Mouse (Mus musculus) neural tube, embryonic 10.5 days (tissue): Measurements from ENCODE around the gene Zfp952.
A peak's percentile ranks its signal among the peaks of the same experiment; 100 is the strongest.
"Not testable (repeated sequence)": the region's sequence is repeated elsewhere in the genome, so short reads cannot be mapped to it uniquely, and the experiment has no call there.

Experiments
- DNase-seq: peaks from one replicate; pipeline ENCODE4 v3.0.0-alpha.2; 2017; ENCODE audit warnings: low spot score; ENCODE audit errors: extremely low spot score

The Zfp952 gene

GRCm38 (mm10) chr17:32992699-32993474, at the start of gene Zfp952:
TSS of gene Zfp952 (plus strand) at chr17:32993129.
- DNase-seq: peak; percentile 78

- no peak for DNase-seq
Observed at GRCm38 (mm10) chr17:32943661-32944060, 49.3 kb upstream of the Zfp952 start.

GRCm38 (mm10) chr17:32944402-32945035, 48.4 kb upstream of the Zfp952 start:
- no peak for DNase-seq

DNA sequence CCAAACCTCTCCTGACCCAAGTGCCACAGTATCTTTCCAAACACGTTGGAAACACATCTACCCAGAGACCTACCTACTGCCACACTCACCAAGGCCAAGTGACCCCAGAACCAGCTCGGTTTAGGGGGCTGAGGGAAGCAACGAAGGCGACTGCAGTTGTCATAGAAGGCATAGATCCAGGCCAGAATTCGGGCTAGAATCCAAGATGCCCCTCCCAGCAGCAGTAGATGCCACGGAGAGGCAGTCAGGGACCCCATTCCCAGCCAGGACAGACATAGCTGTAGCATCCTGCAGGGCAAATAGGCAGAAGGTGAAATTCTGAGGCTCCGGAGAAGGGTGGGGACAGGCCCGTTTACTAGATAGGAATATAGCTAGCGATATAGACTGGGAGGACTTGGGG, 46.2 kb upstream of the Zfp952 start:
- no peak for DNase-seq

DNA sequence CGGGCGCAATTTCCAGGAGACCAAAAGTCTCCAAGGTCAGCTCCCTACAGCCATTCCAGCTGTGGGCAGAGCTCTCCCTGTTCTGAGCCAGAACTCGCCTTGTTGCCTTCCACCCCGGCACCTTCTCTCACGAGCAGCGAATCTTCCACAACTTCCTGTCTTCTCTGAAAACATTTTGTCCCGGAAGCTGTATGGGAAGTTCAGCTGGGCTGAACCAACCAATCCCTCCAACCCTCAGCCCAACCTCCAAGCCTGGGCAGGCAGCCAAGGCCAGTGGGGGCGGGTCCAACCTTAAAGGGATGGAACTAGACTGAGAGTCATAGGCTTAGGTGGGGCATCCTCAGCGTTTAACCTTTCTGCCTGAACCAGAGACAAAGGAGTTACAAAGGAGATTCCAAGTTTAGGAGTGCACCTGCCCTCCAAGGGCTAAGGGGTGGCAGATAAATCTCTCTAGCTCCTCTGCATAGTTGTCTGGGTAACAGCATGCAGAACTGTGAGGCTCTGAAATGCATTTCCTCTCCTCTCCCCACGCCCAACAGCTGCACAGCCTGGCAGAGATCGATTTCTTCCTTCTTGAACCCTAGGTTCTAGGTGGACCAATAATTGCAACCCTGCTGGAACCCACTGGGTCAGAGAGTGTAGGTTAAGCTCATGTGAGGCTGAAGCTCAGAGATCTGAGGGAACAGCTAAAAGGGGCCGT, 45.6 kb upstream of the Zfp952 start, which contains the start of gene Cyp4f13:
Gene Cyp4f13 (minus strand): TSS at position 188 of the 700 bp plus-strand sequence.
- DNase-seq: peak; percentile 40

- DNase-seq: no peak
Observed at GRCm38 (mm10) chr17:32950136-32950535, 42.8 kb upstream of the Zfp952 start.

DNA sequence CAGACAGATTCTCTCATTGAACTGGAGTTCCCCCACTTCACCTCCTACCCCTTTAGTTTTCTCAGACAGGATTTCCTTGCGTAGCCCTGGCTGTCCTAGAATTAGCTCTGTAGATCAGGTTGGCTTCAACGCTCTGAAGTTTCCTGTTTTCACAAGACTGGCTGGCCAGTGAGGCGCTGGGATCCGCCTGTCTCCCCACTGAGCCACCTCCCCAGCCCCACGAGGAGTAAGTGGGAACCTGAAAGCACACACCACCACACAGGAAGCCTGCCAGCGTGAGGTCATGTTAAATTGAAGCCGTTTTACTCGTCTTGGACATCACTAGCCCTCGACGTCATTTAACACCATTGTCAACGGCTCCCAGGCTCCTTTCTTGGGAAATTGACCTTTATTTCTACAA, 41.9 kb upstream of the Zfp952 start:
- no peak for DNase-seq

DNA sequence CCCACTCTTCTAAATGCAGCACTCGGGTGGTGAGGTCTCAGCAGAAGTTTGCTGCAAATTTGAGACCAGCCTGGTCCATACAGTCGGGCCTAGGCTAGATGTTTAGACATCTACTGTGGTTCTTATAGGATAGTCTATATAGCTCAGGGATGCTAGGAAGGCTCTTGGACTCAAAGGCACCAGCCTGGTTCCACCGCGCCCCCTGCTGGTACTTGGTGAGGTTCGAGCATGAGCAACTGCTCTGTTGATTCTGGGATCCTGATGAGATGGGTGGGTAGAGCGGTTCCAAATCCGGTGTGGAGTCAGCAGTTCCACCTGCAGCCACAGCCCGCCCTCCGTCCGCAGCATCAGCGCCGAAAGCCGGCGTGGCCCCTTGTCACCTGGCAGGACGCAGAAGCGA, 41.5 kb upstream of the Zfp952 start:
- DNase-seq: peak; percentile 56

- DNase-seq: no peak
Observed at GRCm38 (mm10) chr17:32965253-32965622, 27.7 kb upstream of the Zfp952 start.

- DNase-seq: peak; percentile 94
Observed at GRCm38 (mm10) chr17:32965623-32966290, 27.2 kb upstream of the Zfp952 start, which contains the start of gene Zfp472. TSS of gene Zfp472 (plus strand) at chr17:32965814.

GRCm38 (mm10) chr17:32981361-32981760, 11.6 kb upstream of the Zfp952 start:
- no peak for DNase-seq

DNA sequence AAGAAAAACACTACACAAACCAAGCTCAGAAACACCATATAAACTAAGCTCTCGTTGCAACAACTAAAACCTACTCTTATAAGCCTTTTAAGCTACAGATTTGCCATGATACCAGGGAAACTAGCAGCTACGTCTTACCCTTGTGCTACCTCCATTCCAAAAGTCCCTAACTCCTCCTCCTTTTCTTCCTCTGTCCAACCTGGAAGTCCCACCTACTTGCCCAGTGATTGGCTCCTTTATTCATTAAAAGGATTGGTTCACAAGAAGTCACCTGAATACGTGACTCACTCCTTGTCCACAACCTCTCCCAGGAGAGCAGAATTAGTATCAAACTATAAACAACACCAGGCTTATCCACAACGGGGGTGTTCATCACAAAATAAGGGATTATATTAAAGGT, 6.6 kb upstream of the Zfp952 start:
- DNase-seq: no peak

DNA sequence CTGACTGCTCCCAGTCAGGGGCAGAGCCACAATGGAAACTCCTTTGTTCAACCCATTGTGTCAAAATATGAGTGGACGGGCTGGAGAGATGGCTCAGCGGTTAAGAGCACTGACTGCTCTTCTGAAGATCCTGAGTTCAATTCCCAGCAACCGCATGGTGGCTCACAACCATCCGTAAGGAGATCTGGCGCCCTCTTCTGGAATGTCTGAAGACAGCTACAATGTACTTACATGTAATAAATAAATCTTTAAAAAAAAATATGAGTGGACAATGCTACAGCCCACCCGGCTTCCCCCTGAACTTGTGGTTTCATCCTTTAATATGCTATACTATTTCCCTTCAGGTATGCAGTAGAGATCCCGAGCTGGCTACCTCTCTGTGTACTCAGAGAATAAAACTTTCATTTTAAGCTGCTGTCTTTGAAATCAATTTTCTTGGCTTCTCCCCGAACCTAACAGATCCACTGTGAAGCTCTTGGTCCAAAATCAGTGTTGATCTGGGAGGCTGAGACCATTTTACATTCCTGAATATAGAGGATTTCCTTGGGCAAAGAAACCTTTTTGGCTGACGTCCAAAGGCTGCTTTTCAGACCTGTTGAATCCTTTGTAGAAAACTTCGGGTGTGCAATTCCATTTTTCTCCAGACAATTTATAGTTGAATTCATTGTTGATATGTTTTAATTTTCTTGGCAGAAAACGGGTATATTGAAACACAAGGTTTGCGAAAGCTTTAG, 797 bp upstream of the Zfp952 start:
- no peak for DNase-seq

DNA sequence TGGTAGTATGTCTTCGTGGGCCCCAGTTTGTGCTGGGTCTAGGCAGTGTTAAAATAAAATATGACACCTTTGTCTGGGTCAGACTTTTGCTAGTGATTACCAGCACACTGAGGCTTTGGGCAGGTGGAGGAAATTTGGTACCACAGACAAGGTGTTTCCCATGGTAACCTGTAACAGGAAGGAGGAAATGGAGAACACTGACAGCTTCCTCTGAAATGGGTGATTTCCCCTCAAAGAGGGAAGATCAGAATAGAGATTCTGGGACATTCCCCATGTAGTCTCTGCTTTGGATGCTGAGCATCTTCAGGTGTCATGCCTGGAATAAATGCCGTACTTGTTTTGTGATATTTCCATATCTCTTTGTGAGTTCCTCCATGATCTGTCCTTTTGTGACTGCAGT, 5.6 kb downstream of the Zfp952 start:
- no peak for DNase-seq

GRCm38 (mm10) chr17:33008337-33008736, 15.4 kb downstream of the Zfp952 start:
- no peak for DNase-seq

- not testable (repeated sequence) for DNase-seq
Observed at GRCm38 (mm10) chr17:33020434-33020833, 27.5 kb downstream of the Zfp952 start.

- no peak for DNase-seq
Observed at GRCm38 (mm10) chr17:33032376-33032775, 39.4 kb downstream of the Zfp952 start.

DNA sequence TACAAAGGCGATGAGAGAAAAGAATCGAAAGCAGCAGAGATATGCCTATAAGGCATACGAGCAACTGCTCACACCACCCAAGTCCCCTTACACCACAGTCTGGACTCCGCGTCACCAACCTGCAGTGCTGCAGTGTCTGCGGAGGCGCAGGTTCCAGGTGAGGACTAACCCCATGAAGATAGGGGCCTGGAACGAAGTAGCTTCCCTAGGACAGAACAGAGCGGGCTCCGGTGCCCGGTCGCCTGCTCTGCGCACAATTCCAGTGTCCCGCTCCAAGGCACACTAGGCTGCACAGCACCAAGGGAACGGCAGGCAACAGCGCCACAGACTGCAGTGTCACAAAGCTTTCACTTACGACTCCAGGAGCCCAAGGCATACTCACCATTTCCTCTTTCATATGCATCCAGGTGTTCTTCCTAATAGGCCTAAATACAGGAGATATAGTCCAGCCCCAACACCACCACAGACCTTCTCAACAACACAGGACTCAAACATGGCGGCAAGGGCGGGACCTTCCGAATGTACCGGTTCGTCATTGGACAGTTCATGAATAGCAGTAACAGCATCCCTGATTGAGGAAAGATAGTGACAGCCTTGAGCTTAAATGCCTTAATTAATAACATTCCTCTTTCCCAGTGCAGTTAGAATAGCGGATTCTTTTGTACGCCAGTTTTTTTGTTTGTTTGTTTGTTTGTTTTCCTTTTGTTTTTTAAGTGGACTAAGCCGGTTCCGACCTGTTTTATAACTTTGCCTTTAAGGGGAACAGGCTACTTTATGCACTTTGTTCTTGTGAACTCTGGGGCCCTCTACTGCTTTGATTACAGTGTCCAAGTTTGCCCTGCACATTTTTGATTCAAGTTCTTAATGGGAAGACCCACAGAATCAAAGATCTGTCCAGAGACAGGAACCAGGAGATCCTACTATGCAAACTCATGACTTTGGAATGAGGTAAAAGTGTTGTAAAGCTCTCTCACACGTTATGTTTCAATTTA, 40.3 kb downstream of the Zfp952 start, which contains the start of gene Zfp763:
Gene Zfp763 (minus strand): TSS at position 503 of the 992 bp plus-strand sequence.
- peak; percentile 85 for DNase-seq
